Mouse (Mus musculus) yolk sac, embryonic 10.5 days (tissue): ENCODE measurements around the gene Gm17334.

Experiments used
- DNase-seq: peaks from one replicate; pipeline ENCODE4 v3.0.0-alpha.2; 2017; ENCODE audit warnings: low spot score

The Gm17334 gene

DNA sequence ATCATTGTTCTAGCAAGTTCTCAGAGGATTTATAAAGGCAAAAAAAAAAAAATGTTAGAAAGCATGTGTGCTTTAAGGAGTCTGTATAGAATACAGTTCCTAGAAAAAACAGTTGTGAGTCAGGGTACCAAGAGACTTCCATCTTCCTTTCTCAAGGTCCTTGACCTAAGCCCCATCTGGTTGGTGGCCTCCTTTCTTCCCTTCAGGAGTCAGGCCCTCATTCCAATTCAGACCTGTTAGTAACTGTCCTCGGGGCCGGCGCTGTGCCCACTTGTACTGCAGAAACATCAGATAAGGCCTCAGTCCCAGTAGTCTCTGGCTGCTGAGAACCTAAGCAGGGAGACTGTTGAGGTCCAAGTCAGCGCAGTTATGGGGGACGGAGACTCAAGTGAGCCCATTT, at the start of gene Gm17334:
Gm17334 (minus strand) TSS at position 101 of the 400 bp plus-strand sequence.
- DNase-seq = no peak

DNA sequence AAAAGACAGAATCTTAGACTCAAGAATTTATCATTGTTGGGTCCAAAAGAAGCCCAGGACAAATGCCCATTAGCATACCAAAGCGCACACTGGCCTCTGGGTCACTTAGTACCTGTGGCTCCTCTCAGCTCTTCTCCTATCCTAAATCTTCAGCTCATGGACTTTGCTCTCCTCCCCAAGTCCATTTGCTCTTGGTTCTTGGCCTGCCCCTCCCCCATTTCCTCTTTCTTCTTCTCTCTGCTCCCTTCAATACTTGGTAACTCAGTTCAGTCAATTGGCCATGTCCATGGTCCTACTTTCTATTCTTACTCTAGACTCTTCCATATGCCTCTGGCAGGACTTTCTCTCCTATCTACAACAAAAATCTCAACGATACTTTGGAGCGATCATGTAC, 49.0 kb upstream of the Gm17334 start:
- DNase-seq = peak; percentile 27

DNA sequence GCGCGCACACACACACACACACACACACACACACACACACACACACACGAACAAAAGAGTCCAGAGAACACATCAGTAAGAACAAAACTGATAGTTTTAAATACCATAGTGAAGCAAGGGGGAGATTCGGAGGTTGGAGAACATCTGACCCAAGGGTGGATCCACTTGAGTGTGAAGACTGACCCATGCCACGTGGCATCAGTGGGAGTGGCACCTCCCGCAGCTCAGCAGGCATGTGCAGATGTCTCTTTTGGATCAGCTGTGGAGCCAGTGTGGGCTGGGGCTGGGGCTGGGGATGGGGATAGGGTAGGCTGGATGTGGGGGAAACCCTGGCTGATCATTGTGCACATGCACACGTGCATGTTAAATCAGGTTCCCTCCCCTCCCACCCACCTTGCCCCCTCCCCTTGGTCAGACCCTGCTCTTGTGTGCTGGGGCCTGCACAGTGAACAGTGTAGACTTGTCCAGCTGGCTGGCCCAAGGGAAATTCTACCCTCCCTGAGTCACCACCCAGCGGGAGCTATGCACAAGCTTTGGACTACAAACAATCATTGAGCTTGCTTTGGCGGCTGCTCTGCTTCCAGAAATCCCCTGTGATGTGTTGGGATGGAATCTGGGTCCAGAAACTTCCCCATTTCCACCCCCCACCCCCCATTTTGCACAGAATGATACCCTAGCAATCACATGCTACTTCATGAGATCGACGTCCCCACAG, 48.4 kb upstream of the Gm17334 start:
- DNase-seq = no peak

DNA sequence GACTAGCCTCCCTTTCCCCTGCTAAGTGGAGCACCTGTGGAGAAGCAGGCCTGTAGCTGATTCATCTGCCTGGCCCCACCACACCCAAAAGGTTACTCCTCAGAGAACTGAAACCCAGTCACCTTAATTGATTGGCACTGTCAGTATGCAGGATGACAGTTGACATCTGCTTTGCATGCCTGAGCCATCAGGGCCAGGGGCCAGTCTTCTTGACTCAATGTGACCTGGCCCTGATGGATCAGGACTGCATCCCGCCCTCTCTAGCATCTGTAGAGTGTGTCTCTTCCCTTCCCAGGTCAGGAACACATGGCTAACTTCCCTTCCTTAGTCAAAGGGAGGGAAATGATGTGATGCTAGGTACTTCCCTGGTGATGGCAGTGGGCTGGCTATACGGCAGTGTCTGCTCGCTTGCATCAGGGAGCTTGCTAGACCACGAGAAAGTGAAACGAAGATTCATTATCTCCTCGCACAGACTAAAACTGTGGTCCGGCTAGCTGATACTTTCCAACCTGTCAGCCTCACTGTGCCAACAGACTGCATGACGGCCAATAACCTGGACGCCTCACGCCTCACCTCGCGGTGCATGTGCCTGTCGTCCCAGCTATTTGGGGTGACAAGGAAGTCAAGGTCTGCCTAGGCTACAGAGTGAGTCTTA, 47.7 kb upstream of the Gm17334 start:
- no peak for DNase-seq

DNA sequence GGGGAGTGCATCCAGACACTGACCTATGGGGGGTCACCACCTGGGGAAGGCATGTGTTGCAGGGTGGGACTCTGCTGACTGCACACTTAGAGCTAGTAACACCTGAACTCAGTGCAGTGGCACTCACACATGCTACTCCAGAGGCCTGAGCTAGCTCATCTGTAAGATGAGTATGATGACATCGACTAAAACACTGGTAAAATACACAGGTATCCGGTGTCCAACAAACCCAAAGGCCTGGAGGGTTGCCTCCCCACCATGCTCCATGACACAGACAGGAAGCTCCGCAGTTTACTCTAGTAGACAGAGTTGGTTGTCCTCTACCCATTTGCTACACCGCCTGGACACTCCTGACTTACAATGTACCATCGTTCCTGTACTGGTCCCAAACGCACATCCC, 46.5 kb upstream of the Gm17334 start:
- DNase-seq = no peak

DNA sequence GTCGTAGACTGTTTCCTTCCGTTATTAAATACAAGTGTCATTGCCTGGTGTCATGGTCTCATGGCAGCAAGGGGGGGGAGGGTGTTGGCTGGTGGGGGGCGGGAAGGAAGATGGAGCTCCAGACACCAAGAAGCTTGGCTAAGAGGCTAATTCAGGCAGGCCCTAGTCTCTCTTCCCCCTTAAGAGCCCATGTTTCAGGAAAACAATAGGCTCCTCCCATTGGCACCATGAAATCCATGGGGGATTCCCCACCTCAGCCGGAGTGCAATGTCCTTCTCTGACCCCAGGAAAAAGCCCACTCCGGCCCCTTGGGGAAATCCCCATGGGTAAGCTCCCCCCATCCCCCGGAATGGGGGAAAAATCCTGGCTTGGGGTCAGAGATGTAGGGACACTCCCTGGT, 45.8 kb upstream of the Gm17334 start:
- no peak for DNase-seq

DNA sequence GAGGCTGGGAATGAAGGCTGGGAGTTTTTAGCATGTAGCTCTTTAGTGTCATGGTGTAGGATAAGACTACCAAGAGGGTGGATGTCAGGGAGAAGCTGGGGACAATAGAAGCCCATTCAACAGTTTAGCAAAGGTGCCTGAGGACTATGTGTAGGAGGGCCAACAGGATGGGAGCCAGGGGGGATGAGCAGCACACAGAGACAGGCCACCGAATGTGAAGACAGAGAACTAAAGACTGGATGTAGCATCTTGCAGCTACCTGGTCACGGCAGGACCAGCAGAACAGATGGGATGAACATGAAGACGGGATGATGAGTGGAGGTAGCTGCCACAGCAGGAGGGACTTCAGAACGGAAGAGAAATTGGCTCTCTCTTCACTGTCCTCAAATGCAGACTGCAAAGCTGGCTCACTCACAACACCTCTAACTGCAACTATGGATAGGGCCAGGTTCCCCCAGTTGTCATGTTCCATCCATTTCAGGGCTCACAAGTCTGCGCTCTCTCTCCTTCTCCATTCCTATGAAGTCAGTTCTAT, 43.9 kb upstream of the Gm17334 start:
- DNase-seq = no peak

DNA sequence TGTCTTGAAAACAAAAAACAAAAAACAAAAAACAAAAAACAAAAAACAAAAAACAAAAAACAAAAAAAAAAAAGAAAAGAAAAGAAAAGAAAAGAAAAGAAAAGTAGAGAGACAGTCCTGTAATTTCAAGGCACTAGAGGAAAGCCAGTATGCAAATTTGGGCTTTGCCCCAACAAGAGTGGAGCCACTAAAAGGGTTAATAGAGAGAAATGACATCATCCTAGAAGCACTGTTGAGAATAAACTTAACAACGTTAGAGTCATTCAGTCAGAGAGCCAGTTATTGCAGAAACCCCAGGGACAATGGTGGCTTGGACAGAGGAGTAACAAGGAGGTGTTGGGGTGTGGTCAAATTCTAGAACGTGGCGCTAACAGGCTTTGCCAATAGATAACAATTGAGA, 41.8 kb upstream of the Gm17334 start:
- no peak for DNase-seq

DNA sequence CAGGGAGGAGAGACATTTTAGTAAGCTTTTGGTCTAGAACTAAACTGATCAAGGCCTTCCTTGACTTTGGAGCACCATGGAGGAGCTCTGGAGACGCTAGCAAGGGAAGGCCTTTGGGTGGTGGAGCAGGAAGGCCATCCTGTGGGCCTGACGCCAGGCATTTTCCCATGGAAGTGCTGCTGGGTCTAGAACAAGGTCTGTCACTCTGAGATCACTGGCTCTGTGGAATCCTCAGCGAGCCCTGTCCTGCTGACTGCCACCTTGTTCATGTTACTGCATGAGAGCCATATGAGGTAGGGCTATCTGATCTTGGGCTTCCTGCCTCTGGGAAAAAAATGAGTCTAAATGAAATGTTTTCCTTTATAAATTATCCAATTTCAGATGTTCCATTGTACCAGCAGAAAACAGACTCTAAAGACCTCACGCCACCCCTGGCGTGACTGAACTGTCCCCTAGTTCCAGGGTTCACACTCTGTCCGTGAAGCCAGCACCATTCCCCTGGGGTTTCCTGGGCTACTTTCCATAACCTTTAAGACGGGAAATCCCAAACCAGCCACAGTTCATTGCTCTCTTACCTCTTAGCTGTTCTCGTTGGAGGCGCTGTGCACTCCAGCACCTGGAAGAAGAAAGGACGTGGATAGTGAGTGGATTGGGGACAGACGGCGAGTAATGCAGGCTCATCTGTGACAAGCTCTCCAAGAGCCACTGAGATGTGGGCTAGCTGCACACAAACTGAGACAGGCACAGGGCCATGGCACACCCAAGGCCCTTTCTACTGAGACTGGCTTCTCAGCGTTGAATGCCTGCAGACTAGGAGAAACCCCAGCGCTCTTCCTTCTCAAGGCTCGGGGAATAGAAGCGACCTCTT, 40.2 kb upstream of the Gm17334 start:
- DNase-seq = no peak

DNA sequence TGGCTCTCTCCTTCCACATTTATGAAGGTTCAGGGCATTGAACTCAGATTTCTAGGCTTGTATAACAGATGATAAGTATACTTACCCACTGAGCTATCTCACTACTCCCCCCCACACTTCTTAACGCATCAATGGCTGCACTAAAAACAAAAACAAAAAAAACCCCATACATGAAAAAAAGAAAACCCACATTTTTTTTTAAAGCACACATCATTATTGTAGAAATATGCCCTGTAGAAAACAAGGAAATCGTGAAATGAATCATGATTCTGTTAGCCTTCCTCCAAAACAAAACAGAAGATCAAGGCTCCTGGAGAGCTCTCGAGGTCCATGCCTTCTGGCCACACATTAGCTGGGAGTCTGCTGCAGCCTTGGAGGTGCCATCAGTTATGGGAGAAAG, 38.3 kb upstream of the Gm17334 start:
- DNase-seq = no peak

DNA sequence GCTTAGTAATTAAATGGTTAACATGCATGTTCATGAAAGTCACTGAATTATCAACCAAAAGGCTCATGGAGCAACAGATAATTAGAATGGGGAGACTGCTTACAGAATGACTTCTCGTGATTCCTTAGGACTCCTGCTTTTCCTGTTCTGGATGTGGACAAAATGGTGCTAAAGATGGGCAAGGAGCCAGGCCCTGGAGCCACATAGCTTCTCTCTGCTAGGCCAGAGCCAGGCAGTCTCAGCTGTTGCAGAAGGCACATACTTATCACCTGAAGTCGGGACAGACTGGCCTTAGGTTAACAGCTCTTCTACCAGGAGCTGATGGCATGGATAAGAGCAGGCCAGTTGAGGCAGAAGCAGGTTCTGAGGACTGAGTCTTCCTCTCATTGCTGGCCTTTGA, 37.8 kb upstream of the Gm17334 start:
- no peak for DNase-seq

DNA sequence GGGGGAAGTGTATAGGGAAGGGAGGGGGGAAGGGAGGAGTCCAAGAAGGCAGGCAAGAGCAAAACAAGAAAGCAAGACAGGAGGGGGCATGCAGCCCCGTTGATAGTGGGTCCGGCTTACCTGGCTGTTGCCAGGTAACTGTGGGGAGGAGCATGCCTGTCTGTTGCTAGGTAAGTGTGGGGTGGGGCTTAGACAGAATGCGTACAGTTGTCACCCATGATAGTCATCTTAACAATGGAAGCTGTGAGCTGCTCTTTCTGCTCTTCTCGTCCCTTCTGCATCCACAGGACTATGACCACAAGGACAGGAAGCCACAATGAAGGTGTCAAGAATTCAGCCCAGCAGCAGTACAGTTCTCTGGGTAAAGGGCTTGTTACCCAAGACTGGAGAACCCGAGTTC, 37.2 kb upstream of the Gm17334 start:
- DNase-seq = no peak

DNA sequence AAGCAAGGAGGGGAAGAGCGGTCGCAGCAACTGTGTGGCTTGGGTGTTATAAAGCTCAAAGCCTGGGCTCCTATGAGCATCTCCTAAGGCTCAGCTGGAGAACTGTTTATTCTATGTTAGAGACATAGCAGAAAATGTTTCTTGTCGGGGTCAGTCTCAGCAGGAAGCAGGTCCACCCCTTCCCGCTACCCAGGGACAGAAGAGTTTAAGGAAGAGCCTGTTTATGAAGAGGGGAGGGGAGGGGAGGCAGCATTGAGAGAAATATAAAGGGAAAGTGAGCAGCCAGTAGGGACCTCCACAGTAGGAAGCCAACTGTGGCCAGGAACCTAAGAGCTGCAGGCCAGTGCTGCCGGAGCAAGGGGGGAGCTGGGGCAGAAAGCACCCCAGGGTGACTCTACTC, 36.4 kb upstream of the Gm17334 start:
- no peak for DNase-seq

DNA sequence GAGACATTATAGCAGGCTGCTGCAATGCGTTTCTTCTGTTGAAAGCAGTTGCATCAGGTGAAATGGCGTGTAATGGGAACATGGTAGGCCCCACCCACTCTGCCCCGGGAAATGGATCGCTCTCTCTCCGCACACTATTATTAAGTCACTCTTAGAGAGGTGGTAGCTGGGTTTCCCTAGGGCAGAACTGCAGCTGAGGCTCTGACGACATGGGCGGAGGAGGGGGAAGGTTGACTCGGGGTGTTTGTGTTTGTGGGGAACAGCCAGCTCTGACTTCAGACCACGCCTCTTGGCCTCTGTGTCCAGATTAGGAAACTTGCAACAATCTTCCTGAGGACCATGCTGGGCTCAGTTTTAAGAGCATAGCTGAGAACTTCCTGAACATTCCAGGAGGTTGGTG, 32.8 kb upstream of the Gm17334 start:
- DNase-seq = no peak

DNA sequence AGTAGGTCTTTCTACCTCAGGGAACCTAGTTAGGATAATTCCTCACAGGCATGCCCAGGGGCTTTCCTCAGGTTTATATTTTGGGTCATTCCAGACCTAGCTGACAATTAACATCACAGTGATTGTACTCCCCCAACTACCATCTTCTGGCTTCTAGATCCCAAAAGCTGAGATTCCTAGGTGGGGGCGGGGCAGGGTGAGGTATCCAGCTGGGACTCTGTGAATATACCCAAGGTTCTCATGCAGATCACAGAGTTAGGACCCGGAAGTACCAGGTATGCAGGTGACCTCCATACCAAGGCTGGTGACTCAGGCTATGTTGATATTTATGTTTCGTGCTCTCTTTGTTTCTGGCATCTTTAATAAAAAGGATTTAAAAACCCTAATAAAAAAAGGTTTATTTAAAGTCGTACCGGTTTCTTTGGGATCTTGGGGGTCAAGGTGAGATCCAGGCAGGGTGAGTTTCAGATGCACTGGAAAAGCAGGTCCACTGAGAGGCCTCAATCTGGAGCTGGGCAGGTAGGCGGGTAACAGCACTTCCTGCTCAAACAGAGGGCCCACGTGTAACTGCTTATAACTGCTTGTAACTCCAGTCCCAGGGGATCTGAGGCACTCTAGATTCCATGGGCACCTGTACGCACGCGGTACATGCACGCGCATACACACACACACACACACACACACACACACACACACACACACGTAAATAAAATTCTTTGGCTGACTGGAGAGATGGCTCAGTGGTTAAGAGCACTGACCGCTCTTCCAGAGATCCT, 31.8 kb upstream of the Gm17334 start:
- no peak for DNase-seq

DNA sequence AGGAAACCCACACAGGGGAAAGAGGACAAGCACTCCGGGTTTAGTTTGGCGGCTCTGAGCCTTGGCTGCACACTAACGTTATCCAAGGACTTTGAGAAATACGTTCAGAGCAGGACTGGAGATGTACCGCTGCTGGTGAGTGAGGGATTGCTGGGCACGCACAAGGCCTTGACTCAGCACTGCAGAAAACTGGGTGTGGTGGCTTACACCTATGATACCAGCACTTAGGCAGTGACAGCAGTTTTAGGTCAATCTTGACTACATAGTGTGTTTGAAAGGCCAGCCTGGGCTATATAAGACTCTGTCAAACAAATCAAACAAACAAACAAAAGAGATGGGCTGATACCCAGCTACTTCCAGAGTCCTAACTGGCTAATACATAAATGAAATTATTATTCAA, 30.5 kb upstream of the Gm17334 start:
- DNase-seq = no peak

DNA sequence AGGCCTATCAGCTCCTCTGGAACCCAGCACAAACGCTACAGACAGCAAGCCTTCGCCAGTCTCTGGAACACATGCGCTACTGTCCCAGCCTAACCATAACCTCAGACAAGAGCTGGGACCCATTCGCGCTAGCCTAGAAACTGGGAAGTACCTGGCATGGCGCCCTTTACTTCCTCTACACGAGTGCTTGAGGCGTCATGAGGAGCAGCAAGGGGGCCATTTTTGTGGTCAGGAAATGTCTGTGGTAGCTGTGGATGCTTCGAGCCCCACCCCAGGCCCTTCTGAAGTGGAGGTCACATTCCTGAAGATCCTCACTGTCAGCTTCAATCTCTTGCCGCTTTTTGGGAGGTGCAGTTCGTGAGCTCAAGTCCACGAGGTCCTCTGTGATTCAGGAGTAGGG, 30.1 kb upstream of the Gm17334 start:
- DNase-seq = no peak

DNA sequence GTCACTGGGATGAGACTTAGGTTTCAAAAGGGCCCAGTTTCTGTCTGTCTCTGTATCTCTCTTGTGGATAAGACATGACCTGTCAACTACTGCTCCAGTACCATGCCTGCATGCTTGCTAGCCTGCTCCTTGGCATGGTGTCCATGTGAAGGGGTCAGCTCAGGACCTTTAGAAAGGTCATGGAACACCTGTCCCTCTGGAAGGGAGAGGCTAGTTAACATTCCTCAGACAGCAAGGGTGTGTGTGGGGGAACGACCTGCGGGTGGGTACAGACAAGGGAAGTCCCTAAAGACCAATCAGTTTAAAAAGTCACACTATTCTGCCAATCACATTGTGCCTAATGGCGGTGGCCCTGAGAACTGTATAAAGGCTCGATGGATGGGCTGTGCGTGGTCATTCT, 28.0 kb upstream of the Gm17334 start:
- DNase-seq = no peak

DNA sequence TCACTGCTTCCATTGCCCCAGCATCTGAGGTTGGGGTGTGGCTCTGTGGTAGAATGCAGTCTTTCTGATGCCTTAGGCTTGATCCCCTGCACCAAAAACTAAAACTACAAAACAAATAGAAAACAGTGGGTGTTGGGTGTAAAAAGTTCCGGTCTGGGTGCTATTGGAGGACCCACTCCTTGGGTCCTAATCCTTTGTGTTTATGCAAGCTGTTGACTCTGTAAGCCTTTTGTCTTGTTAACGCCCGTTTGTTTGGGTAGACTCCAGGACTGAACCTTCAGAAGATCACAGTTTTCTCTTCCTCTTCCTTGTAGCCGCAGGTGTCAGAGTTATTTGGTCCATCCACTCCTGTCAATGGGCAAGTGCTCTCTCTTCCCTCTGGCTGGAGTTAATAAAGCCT, 27.0 kb upstream of the Gm17334 start:
- no peak for DNase-seq

DNA sequence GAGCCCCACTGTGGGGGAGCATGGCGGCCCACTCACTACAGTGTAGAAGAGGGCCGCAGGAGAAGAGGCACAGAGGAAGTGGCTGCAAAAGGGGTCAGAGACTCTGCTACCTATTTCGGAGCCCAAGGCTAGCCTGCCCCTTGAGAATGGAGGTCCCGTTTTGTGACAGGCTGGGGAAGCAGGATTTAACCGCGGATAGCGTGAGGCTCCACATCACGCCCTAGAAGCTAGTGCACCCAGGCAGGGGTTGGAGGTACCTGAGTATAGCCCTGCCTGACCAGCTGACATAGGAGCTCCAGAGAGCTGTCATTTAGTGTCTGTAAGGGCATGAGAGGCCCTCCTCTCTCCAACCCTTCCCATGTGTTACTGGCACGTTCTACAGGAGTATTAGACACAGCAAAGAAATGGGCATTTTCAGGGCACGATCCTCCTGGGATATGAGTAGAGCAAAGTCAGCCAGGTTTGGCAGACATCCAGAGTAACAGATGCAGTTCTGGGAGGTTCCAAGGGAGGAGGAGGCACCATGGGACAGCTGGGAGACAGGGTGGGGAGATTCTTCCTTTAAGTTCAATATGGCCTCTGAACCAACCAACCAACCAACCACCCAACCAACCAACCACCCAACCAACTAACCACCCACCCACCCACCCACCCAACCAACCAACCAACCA, 25.2 kb upstream of the Gm17334 start:
- no peak for DNase-seq

DNA sequence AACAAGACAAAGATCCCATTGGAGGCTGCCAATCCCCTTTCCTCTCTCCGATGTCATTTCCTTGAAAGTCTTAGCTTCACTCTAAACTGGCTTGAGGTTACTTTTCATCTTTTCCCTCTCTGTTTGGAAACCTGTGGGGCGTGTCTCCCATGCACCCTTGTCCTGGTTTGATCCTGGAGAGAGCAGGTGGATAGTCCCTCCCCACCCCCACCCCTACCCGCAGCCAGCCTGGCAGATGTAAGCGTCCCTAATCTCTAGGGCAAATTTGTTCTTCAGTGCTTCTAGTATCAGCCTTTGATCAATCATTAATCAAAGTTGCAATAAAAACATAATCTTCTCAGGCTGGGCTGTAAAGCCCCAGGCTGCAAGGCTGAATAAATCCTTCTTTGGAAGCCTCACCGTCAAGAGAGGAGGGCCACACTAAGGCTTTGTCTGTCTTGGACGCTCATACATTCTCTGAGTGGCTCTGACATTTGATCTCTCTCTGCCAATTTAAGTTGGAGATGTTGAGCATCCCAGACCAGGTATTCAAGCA, 24.5 kb upstream of the Gm17334 start:
- DNase-seq = no peak
